Mouse (Mus musculus) spleen, postnatal 10 days (tissue): Measurements from ENCODE around the gene Calcb.

ENCODE experiments used
- DNase-seq, 2 experiments: peaks; one replicate each; pipeline ENCODE4 v3.0.0; 2021 to 2022; ENCODE audit warnings: low spot score in 2 of 2

Calcb gene

DNA sequence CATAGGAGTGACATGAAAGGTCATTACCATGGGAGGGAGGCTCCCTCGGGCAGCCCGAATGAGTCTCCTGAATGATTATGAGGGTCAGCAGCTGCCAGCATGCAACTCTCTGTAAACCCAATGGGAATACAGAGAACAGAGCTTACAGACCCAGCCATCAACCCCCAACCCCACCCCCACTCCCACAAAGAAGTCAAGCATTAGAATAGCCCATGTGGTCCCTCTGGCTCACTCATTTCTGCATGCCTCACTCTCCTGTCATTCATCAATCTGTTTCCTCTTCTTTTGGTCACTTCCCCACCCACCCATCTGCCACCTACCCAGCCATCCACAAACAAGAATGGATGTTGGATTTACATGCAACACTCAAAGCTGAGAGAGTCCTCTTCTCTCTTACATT lies 35.0 kb downstream of the Calcb start:
- DNase-seq: no peak

DNA sequence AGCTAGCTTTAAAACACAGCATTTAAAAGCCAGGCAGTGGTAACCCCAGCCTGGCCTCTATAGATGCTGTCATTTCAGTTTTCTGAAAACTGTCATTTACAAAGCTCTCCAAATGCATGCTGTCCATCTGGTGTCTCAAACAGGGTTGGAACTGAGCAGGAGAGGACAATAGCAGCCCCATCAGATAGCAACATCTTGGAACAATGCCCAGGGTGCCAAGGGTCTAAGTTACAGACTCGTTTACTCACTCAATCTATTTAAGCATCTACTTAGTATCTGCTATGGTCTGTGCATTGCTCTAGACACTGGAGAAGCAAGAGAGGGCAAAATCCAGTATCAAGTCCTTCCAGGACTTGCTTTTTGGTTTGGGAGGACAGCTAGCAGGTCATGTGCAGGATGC lies 35.8 kb downstream of the Calcb start:
- DNase-seq: no peak

DNA sequence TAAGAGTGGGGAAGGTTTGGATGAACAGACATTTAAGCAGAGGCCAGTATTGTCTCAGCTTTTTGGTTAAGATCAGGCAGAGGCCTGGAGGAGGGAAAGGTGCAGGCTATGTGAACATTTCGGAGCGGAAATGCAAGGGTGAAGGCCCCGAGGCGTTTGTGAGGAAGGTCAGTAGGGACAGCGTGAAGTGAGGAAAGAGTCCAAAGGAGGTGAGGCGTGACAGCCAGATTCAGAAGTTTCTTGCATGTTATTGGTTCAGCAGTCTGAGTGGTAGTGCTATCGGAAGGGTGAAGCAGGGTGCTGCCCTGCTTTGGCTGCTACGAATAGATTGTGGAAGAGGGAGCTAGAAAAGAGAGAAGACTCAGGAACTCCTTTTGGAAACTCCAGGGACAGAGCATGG lies 36.2 kb downstream of the Calcb start:
- no peak for DNase-seq

DNA sequence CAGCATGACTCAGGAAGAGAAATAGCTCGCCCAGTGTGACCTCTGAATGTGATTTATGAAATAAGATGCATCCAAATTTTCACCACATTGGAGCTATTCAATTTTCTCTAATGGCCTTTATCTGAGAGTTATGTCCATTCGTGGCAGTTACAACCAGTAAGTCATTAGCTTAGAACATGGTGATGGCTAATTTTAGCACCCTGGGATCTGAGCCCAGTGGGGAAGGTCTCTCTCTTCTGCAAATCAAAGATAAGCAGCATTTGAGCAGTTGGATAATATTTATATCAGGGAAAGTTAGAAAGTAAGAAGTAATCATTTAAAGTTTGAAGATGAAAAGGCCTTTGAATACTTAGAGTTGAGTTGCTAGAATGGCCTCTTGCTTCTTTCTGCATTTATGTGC lies 44.2 kb downstream of the Calcb start:
- DNase-seq: no peak

DNA sequence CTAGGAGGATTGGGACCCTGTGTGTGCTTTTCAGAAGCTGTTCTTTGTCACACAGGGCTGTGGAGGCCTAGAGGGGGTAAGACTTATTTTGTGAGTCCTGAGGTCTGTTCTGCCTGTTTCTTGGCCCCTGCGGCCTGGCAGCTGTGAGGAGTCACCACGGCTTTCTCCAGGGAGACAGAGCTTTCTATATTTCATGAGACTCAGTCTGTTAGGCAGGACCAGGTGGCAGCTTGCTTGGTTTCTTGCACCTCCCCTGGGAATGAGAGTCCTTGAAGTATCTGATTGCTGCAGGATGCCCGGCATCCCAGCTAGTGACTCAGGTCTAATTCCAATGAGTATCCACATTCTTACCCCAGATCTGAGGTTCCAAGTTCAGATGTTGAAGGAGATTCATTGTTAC lies 46.8 kb downstream of the Calcb start:
- no peak for DNase-seq

DNA sequence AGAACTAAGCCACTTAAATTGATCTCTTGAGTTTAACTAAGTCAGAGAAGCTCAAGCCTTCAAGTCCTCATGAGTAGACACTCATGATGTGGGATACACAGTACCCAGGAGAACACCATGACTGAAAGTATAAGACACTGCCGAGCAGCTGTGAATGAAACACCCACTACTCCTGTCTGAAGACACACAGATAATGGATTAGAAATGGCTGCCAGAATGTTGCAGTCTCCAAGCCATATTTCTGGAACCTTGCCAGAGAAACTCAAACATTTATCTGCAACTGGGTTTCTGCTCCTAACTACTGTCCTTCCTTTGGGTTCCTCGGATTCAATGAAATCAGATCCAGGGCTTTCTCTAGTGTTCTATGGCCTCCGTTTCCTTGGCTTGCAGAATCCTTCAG lies 48.1 kb downstream of the Calcb start:
- DNase-seq: no peak

DNA sequence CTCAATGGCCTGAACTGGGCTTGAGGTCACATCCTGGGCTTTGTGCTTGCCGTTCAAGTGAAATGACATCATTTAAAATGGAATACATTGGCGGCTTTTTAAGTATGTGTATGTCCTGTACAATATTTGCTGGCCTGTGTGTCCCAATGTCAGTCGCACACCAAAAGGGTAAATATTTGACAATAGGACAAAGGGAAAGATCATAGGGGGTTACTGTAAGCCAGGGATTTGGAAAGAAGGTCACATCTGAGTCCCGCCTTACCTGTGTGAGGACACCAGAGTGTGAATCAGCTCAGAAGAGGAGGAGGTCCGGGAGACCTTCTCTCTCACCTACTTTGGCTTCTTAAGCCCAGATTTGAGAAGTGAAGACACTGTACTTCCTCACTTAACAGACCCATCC lies 50.1 kb downstream of the Calcb start:
- no peak for DNase-seq

DNA sequence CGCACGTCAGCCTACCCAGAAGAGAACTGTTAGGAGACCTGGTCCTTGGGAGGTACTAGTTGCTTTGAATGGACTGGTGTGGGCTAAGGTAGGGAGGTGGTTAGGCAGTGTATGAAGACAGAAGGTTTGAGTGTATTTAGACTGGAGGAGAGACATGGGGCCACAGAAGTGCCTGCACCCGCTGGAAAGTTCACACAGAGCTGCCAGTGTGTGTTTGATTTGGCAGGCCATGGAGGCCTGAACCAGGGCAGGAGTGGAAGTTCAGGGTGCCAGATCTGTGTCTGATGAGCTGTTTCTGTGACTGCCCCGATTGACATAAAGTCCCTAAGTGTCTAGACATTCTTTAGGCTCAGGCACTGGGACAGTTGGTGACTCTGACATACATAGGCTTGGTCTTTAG lies 50.6 kb downstream of the Calcb start:
- no peak for DNase-seq

DNA sequence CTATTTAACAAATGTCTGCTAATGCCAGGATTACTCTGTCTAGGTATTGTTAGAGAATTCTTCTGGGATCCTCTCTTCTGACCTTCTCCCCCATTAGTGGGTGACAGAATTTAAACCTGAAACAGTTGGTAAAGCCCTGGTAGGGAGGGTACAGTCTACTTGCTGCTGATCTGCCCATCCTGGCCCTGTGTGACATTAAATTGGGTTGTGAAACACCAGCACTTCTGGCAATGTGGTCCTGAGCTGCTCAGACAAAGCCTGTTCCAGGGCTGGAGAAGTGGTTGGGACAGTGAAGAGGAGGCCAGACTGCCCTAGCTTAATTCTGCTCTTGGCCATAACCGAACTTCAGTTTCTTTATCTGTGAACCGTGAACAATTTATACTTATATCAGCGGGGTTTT lies 52.1 kb downstream of the Calcb start:
- DNase-seq: no peak

DNA sequence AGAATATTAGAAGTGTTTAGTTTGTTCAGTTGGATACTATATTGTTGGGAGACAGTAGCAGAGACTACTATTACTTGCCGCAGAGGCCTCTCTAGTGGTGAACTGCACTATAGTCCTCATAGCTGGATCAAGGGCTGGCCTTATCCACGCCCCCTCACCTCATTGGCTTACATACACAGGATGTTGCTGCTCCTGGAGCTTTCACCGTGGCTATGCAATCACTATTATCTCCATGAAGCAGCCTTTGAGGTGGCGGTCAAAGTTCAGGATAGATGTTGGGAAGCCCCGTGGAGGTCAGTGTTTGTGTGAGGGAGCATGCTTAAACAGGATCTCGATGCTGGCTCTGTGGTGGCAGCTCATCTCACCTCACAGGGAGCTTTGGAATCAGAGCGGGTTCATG lies 53.4 kb downstream of the Calcb start:
- DNase-seq: no peak
